Mouse (Mus musculus): Measurements from ENCODE around the gene Klra2.
A peak's percentile ranks its signal among the peaks of the same experiment; 100 is the strongest.
"Not testable (repeated sequence)": the region's sequence is repeated elsewhere in the genome, so short reads cannot be mapped to it uniquely, and the experiment has no call there.

The Klra2 gene

DNA sequence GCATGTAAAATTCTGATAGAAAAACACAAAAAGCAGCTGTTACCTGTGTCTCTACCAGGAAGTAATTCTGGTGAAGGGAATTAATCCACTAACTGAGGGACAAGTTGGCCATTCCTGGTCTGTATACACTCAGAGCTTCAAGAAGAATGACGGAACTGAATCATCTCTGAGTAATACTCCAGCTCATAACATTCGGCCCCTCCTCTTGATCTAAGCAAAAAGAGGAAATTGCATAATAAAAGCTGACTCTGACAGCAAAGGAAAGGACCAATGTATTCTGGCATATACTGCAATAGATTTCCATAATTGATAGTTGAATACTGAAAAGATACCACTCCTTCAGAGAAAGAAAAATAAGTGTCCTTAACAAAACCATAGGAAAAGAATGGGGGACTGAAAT is at the start of gene Klra2:
Klra2 (minus strand) TSS at position 157 of the 400 bp plus-strand sequence.
- DNase-seq = no peak

DNA sequence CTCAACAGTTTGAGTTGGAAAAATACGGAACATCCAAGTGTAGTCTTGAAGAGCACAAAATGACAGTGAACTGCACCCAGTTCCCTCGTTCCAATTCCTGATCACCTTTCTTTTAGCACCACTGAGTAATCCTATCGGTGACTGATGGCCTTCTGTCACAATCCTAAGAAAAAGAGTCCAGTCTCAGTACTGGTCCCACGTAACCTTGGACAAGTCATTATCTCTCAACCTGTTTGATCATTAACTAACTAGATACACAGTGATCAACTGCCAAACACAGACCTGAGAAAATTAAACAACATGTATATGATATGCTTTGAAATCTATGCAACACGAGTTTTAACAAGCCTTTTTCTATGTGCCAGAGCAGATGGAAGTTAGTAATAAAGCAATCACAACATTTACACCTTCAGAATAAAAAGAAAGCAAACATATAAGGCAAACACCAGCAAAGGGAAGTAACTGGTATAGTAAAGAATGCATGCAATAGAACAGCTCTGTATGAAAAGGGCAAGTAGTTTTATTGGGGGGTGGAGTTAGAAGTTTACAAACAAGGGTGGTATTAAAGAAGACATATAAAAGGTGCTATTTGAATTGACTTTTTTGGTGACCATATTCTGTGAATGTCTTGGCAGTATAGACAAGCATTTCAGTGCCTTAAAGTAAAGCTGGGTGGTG is 47.4 kb upstream of the Klra2 start:
- no peak for DNase-seq

DNA sequence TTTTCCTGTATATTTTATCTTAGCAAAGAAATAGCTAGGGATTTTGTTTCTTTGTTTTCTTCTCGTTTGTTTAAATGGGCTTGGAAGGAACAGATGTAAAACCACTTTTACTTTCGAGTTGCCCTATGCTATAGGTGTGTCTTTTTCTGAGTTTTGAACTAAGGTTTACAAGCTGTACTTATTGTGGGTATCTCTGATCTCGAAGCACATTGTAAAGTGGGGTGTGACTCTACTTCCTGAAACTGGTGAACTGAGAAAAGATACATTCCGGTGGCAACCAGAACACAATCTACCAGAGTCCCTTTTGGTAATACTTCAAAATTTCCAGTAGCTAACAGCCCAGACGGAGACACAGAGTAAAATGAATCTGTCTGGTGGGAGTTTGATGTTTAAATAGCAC is 46.8 kb upstream of the Klra2 start:
- DNase-seq = no peak

DNA sequence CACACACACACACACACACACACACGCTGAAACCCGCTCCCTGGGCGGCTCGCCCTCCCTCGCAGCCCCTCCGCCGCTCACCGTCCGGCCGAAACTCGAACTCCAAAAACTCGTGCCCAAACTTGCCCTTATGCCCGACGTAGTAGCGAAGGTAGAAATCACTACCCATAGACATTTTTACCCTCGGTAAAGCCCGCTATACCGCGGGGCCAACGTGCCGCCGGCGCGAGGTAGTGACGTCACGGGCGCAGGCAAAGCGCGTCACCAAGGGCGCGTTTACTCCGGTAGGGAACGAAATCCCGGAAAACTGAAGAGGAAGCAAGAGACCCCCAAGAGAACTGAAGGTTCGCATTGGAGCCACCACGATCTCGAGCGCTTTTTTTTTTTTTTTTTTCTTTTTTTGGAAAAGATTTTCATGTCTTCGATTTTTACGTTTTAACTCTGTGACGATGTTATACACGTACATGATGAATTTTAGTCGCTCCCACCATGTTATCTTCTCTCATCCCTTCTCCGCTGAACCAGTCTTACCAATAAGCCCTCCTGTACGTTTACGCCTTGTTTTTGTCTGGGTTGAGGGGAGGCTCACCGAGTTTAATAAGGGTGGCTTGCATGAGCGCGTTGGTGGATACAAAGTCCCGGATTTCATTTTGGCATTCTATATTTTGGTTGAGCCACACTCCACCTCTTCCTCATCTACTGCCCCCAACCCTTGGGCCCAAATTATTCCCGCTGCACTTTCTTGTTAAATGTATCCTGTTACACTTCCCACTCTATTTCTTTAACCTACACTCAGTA is 46.0 kb upstream of the Klra2 start, which contains the start of gene Magohb:
Magohb (minus strand) TSS at position 254 of the 798 bp plus-strand sequence.
- peak; percentile 96 to 98 for DNase-seq

DNA sequence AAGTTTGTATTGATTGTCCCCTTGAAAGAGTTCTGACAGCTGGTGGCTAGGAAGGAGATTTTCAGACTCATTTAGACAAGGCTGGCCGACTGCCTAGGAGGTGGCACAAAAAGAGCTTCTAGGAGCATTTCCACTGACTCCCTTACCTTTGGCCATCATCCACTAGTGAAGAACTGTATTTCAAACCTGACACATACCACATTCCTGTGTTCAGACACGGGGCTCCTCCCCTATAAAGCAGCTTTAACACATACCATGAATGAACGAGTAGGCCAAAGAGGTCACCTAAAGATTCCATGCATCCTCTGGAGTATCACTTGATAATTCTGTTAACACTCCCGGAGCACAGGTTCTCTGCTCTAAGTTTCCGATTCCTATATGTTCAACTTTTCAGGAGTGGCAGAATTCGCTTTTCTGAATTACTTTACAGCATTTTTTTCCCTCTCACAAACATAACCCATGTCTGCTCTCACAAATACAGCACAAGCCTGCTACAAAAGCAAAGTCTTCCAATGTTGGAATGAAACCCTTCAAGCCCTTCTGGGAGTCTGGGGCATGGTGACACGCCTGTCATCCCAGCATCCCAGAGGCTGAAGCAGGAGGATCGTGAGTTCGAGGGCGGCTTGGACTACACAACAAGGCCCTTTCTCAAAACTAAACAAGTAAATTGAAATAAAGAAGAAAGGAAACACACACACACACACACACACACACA is 45.3 kb upstream of the Klra2 start:
- peak; percentile 14 to 15 for DNase-seq

DNA sequence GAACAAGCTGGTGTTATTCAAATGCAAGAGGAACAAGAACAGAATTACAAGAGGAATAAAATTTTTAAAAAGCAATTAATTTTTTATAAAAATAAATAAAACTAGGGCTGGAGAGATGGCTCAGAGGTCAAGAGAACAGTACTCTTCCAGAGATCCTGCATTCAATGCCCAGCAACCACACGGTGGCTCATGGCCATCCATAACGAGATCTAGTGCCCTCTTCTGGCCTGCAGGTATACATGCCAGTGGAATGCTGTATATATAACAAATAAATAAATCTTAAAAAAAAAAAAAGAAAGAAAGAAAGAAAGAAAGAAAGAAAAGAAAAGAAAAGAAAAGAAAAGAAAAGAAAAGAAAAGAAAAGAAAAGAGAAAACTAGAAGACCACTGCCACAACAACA is 43.3 kb upstream of the Klra2 start:
- peak; percentile 66 to 76 for DNase-seq

DNA sequence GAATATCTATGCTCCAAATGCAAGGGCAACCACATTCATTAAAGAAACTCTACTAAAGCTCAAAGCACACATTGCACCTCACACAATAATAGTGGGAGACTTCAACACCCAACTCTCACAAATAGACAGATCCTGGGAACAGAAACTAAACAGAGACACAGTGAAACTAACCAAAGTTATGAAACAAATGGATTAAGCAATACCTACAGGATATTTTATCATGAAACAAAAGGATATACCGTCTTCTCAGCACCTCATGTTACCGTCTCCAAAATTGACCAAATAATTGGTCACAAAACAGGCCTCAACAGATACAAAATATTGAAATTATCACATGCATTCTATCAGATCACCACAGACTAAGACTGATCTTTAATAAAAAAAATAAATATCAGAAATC is 31.0 kb upstream of the Klra2 start:
- not testable (repeated sequence) for DNase-seq

DNA sequence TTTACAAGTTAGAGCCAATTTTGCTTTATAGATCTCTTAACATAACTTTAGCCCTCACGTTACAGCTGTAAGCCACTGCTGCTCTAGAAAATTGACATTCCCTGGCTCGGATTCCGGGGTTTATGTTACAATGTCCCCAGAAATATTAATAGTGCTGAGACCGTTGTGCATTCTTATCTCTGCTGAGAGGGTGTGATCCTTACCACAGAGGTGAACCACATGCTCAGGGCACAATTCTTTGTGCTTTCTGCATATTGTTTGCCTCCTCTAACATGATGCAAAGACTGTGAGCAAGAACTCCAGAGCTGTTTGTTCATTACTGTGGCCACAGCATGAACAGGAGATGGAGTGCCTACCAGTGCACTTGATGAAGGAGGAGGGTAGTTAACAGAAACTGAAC is 29.5 kb upstream of the Klra2 start:
- DNase-seq = no peak

DNA sequence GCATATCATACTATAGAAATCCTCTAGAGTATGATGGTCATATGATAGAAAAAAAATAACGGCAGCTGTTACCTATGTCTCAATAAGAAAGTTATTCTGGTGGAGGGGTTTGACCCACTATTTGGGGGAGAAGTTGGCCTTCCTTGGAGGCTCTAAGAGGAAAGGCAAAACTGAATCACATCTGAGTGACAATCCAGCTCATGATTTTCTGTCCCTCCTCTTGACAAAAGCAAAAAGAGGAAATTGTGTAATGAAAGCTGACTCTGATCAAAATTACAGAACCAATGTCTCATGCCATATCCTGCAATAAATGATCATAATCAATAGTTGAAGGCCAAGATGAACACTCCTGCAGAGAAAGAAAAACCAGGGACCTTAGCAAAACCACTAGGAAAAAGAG is 25.1 kb upstream of the Klra2 start:
- no peak for DNase-seq

DNA sequence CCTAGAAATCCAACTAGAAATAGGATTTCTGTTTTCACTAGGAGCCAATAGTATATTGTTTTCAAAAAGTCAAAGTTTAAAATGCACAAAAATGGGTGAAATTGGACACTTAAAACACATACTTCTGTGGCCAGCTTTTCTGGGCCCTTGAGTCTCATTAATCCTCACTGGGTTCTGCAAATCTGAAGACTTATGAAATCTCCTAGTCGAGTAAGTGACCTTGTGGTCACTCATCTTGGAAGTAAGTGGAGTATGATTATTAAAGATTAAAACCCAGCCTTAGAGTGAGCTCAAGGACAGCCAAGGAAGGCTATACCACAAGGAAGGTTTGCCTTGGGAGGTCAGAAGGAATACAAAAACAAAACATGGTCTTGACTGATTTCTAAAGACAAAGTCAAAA is 23.1 kb upstream of the Klra2 start:
- DNase-seq = no peak

DNA sequence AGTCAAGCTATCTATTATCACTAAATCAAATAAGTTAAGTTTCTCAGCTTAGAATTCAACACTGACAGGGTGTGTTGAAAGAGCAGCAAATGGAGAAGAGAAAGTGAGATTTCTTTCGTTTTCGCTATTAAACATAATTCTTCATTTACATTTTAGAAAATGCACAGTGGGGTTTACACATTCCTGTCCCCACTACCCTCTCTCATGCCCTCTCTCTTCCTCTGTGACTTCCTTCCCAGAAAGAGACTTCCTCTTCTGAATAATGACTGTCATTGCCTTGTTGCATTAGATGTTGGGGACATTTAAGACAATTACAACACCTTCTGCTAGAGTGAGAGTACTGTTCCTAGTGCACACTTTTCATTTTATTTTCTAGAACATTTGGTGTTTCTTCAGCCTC is 22.4 kb upstream of the Klra2 start:
- no peak for DNase-seq

DNA sequence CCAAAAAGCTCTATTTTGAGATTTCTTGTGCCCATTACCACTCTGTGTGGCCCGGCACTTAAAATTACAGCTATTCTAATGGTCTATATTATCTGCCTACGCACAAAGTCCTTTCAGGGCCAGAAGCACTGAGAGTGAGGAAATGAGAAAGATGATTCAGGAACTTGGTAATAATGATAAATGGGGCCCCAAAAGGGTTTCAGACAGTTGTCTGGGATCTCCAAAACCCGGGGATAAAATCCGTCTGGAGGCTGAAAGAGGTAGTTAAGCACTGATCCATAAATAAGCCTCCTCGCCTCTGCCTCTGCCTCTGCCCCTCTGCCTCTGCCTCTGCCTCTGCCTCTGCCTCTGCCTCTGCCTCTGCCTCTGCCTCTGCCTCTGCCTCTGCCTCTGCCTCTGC is 17.0 kb upstream of the Klra2 start:
- no peak for DNase-seq

DNA sequence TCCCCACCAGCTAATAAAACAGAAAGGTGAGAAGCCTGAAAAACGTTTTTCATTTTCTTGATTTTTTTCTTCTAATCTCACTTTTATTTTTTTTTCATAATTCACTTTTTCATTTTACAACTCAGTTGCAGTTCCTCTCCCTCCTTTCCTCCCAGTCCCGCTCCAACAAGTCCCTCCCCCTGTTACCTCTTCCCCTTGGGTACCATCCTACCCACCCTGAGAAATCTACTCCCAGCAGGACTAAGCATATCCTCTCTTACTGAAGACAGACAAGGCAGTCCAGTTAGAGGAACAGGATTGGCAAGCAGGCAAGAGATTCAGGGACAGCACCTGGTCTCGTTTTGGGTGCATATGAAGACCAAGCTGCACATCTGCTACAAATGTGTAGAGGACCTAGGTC is 15.6 kb upstream of the Klra2 start:
- no peak for DNase-seq

DNA sequence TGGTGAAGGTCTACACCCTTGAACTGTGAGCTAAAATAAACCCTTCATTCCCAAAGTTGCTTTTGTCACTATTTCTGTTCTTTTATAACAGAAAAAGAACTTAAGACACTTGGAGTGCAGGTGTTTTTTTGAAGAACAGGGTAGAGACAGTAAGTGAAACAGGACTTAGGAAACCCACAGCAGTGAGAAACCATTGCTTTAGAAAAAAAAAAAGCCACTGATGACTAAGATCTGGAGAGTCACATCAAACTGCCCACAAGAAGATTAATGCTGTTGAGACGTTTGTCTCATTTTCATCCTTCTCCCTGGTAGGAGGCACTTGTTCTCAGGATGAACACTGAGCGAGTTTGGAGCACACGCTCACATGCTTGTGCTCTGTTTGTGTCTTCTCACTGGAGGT is 14.8 kb upstream of the Klra2 start:
- no peak for DNase-seq

DNA sequence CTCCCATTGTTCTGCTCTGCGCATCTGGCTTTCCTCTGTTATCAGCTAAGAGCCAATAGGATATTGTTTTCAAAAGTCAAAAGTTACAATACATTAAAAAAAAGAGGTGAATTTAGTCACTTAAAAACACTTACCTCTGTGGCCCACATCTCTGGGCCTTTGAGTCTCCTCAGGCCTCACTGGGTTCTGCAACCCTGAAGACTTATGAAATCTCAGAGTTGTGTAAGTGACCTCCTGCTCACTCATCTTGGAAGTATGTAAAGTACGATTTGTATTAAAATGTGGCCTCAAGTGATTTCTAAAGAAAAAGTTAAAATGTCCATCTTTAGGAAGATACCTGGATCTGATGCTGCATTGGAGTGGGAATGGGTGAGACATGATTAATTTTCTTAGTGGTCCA is 2.1 kb downstream of the Klra2 start:
- no peak for DNase-seq
